Mouse (Mus musculus) stomach, postnatal 0 days (tissue): ENCODE results near the gene Atp2a2.

Experiments used
- CTCF ChIP-seq: IDR thresholded peaks from 2 replicates; pipeline ENCODE4 v1.5.1; 2016; ENCODE audit warnings: antibody characterized with exemption, low read depth, mild to moderate bottlenecking, moderate library complexity
- EP300 ChIP-seq: optimal IDR thresholded peaks from 2 replicates; pipeline ENCODE3; 2016; ENCODE audit warnings: antibody characterized with exemption

DNA sequence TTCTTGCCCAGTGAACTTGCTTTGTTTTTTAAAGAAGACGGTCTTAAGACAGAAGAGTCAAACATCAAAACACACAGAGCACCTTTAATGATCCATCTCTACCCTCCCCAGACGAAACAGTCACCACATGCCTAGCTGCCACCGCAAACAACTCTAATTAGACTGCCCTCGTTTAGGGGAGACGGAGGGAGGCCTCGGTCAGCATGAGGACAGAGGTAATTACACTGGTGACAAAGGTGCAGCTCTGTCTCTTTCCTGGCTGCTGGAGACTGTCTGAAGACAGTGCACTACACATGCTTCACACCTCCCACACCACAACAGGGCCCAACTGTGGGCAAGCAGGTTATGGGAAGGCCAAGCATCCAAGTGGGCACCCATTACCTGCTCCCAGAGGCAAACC lies 45.8 kb upstream of the Atp2a2 start:
- TF ChIP-seq EP300 = no peak
- TF ChIP-seq CTCF = no peak
